Mouse (Mus musculus): ENCODE data around the gene Tbc1d22a. TPM values are rescaled to one million over a fixed set of nuclear protein-coding genes. Genes with fewer than 3 reads are reported as not detected.

Tbc1d22a gene
- total RNA-seq, 2 experiments from 2014 or later, result 17.9 to 19.3 TPM

DNA sequence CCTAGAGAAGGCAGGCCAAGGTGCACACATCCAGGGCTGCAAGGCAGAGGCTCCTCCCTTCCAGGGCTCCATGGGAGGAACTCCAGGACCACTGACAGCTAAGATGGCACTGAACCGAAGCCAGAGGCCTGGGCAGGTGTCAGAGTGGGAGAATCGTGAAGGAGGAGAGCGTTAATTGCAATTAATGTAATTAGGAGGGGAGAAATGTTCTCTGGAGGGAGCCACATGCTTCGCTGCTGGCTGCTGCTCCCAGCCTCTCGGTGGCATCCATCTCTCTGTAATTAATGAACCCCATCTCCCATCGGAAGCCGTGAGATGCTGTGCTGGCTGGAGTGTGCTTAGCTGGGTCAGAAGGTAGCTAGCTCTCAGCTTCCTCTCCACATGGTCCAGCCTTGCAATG lies 116.2 kb downstream of the Tbc1d22a start:
- intact Hi-C loops (cut with DNase I), result no loop called here
- no peak for DNase-seq

DNA sequence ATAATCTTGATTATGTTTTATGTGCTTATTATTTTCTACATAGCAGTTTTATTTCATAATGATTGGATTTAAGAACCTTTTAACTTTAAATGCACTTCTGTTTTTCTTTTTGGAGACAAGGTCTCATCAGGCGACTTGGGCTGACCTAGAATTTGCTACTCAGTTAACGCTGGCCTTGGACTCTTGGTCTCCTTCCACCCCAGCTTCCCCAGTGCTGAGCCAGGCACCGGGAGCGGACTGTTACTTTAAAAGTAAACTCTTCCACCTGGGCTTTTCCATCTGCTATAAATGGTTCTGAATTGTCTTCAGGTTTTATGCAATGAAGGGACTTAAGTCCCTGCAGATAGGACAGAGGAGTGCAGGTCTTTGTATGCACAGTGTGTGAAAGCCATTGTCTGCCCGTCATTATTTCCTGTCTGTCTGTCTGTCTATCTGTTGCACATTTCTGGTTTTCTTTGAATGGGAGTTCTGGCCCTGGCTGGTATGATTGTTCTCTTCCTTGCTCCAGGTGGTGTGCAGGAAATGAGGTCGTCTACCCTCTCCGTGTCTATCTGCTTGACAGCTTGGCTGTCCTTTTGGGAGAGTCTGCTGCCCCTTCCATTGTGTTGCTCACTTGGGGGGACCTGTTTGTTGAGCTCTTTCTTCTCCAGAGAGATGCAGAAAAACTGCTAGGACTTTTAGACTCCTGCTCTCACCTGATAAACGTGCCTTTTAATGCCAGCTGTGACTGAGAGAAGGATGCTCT lies 117.4 kb downstream of the Tbc1d22a start:
- no peak for DNase-seq
- intact Hi-C loops (cut with DNase I), result no loop called here

DNA sequence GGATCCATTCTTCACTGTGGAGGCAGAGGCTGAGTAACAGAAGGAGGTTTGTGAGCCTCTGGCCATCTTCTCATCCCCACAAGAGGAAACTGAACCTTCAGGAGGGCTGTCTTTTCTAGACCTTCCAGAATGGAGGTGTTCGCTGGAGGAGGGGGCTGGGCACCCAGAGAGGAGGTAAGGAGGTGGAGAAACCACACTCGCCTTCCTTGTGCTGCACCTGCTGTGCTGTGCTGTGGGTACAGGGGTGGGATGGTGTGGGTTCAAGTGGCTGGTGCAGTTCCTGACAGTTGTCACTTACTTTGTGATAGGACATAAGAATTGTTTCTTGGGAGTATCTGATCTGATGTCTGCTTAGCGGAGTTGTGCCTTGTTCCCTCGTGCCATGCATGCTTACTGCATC lies 118.9 kb downstream of the Tbc1d22a start:
- intact Hi-C loops (cut with DNase I), result no loop called here
- DNase-seq, result no peak

DNA sequence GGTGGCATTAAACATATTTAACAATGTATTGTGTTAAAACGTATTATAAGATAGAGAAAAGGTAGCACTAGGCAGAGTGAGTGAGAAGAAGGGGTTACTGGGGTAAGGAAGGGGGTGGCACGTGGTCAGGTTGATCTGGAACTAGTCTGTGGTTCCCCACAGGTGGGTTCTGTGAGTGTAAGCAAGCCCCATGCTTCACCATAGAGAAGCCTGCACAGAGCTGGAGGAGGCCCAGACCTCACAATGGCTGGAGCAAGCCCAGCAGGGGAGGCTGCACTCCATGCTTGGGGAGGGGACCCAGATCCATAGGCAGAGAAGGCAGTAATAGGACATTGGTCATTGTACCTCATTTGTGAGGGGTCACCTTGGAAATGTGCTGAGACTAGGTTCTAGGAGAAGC lies 119.3 kb downstream of the Tbc1d22a start:
- DNase-seq, result no peak
- intact Hi-C loops (cut with DNase I), result no loop called here

DNA sequence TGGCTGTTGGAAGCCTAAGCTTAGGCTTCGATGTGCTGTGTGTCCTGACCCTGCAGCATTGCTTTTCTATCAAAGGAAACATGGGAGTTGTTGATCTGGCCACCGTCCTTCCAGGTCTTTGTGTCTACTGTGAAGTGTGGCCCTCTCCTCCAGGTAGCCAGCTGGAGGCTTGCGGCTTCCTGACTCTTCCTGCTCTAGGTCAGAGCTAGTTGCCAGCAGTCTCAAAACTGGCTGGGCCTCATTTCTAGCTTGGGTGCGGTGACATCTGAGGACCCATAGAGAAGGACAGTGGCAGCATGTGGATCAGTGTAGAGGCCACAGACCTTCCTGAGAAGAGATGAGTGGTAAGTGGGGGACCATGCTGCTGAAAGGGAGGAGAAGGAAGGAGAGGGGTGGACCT lies 120.0 kb downstream of the Tbc1d22a start:
- no peak for DNase-seq
- intact Hi-C loops (cut with DNase I), result no loop called here

DNA sequence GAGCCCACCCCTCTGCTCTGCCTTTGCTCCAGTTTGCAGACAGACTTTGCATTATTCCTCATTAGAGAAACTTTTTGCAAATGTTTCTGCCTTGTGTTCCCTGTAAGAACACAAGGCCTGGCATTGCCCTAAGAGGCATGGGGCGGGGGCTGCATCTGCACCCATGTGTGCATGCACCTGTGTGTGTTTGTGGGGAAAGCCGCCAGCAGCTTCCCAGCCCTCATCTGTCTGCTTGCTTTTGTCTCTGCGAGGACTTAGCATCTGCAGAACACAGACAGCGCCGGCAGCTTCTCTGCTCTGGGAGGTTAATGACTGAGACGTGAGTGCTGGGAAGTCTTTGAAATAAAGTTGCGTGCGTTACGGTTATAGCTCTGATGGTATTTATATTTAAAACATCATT lies 120.5 kb downstream of the Tbc1d22a start:
- intact Hi-C loops (cut with DNase I), result no loop called here
- no peak for DNase-seq

DNA sequence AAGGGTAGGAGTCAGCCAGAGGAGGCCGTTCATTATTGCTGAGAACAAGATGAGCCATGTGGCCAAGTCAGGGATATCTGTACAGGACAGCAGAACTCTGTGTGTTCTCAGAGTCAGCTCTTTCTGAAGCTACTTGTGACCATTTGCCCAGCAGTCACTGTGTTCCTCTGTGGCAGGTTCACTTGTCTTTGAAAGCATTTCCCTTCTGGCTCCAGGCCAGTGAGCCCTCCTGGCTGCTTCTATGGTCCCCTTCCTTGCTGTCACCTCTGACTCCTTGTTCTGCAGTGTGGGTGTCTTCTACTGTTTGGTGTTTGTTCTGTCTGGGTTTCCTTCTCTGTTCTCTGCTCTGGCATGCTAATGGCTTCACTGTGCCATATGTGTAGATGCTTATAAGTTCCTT lies 121.5 kb downstream of the Tbc1d22a start:
- intact Hi-C loops (cut with DNase I), result no loop called here
- DNase-seq, result no peak

DNA sequence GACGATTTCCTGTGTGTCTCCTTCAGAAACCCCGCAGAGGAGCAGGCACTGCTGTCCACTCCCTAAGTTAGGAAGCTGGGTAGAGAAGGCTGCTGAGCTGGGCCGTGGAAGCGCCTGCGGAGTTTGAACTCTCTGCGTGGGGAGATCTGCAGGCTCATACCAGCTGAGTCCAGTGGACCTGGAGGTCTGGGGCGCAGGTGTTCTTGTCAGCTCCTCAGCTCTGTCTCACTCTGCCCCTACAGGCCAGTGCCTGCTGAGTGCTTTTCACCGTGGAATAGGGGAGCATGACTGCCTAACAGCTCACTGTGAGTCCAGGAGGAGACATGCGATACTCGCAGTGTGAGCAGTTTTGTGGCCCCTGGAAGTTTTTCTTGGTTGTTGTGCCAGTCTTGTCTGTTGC lies 123.5 kb downstream of the Tbc1d22a start:
- intact Hi-C loops (cut with DNase I), result no loop called here
- DNase-seq, result no peak

DNA sequence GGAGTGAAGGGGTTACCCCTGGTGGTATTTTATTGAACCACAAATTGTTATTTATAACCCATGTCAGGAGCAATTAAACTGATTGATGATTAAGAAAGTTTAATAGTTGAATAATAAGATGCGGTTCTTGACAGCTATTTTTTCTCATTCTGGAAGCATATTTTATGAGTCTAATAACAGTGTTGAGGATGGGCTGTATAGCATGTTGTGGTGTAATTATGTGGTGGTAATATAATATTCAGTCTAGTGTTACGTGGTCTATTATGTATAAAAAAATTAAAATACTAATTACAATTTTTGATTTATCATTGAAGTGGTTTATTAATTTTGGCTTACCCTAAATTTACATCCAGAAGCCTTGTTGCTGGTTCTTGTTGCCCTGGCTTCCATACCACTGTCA lies 125.5 kb downstream of the Tbc1d22a start:
- intact Hi-C loops (cut with DNase I), result no loop called here
- DNase-seq, result no peak

DNA sequence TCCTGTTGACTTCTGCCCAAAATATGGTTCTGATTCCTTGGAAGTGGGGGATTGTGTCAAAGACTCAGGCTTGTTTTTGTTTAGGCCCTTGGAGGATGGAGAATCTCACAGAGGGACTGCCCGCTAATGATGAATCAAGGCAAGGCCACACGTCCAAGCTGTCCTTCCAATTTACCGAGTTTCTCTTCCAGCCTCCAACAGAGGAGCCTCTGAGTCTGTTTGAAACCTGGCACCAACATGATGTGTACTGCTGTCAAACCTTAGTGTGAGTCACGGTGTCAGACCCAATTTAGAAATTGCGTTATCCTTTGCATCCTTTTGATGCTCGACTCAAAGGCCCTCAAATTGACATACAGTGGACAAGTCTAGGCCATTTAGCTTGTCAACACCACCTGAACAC lies 126.5 kb downstream of the Tbc1d22a start:
- intact Hi-C loops (cut with DNase I), result no loop called here

DNA sequence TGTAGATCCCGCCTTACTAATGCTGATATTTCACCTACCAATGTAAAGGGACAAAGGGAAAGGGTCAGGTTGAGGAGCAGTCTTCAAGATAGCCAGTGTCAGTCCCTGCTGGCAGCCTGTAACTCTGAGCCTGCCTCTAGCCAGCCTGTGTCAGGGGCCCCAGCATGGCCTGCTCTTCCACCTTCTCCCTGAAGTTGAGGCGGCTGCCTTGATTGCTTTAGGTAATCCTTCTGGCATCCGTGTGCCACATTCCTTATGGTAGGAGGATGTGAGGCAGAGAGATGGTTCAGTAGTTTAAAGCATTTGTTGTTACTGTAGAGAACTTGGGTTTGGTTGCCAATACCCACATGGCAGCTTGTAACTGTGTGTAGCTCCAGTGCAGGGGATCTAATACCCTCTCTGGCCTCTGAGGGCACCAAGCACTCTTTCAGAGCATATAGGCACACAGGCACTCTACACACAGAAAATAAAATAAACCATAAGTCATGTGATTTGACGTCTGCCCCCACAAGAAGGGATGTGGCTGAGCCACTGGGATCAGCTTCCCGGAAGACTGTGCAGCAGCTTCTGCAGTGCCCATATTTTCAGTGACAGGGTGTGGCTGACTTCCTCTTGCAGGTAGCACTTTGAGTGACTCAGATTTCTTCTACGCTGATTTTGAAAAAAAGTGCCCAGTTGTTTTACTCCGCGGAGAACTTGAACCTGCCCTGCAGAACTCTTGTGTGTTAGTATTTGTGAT lies 128.5 kb downstream of the Tbc1d22a start:
- DNase-seq, result no peak
- intact Hi-C loops (cut with DNase I), result no loop called here

More for the DNA sequence above, 126.5 kb downstream of the Tbc1d22a start:
- DNase-seq, result no peak

DNA sequence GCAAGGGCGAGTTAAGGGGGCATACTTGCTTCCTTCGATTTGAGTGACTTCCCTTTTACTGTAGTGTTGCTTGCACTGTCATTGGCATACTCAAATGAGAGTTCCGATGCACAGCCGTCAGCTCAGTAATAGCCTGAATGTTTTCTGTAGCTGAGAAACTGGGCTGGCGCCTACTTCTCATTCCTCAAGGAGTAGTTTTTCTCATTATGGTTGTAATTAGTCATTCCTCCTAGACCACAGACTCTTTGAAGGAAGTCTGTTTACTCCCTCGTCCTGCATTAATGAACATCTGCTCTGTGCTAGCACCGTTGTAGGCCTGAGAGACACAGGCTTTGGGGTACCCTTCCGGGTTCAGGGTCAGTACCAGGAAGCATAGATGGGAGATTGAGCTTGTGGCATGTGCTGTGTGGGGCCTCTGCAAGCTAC lies 130.7 kb downstream of the Tbc1d22a start:
- no peak for DNase-seq
- intact Hi-C loops (cut with DNase I), result no loop called here

DNA sequence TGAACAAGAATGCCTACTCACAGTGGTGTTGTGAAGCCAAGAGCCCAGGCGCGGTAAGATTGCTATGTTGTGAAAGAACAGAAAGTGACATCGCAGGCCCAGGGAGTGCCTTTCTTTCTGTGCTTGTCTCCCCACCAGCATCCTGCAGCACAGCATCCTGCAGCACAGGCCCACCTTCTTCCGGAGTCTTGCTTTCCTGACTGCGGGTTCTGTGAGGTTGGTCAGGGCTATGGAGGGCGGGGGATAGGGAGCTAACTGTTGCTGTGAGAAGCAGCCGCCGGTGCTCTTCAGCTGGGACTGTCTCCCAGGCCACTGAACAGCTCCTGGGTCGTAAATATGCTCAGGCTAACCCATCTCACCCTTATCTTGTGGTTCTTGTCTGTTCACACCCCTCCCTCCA lies 131.6 kb downstream of the Tbc1d22a start:
- no peak for DNase-seq
- intact Hi-C loops (cut with DNase I), result no loop called here

DNA sequence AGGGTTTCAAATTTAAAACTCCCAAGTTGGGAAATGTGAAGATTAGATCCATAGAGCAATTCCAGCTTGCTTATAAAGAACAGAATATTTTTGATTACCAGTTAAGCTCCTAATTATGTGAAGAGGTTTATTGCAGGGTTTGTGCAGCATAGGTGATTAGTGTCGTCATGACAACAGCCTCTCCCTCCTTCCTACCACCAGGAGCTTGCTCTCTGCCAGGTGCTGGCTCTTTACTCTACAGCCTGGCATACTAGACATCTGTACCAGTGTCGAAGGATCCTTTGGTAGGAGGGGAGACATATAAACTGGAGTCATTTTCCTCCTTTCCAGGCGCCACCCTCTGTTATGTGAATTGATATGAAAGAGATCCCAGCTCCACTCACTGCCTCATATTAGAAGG lies 132.3 kb downstream of the Tbc1d22a start:
- intact Hi-C loops (cut with DNase I), result no loop called here
- DNase-seq, result no peak

DNA sequence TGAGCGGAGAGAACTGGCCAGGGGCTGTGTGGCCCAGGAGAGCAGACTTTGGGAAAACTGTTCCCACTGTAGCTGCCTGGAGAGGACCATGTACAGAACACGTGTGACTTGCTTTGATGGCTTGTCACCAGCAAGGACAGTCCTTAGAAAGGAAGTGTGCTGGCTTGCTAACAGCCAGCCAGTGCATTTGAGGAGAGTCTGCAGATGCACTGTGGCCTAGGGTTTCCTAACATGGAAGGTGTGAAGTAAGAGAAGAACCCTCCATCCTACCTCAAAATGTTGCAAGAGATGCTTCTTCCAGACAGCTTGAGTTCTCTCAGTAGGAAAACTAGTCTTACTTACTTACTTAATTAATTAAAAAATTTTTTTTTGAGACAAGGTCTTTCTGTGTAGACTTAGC lies 140.7 kb downstream of the Tbc1d22a start:
- intact Hi-C loops (cut with DNase I), result no loop called here
- no peak for DNase-seq

DNA sequence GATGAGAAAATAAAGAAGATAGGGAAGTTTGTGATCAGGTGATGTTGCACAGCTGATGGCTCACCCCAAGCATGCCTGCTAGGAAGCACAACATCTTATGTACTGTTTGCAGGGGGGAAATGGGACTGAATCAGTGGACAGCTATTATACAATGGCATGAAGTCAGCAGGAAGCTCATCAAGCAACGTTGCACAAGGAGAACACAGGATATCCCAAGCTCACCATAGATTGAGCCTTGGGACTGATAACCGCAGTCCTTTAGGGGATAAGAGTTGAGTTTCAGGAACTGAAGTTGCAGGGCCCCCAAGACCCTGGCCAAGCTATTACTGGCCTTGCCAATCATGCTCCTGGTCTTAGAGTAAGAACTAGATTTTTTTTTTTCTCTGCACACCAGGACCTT lies 141.6 kb downstream of the Tbc1d22a start:
- intact Hi-C loops (cut with DNase I), result no loop called here
- no peak for DNase-seq

DNA sequence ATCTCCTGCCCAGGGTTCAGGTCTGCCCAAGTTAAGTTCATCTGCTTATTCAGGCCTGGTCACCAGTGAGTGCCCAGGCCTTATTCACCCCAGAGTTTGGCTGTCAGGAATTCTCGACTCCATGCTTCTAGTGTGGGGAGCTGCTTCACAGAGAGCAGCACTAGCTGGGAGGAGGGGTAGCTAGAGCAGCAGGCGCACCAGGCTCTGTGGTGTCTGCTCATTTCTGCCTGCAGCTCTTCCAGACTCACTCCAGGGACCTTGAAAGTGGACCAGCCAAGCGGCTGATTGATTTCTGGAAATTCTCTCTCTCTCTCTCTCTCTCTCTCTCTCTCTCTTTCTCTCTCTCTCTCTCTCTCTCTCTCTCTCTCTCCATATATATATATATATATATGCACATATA lies 146.1 kb downstream of the Tbc1d22a start:
- no peak for DNase-seq
- intact Hi-C loops (cut with DNase I), result no loop called here

DNA sequence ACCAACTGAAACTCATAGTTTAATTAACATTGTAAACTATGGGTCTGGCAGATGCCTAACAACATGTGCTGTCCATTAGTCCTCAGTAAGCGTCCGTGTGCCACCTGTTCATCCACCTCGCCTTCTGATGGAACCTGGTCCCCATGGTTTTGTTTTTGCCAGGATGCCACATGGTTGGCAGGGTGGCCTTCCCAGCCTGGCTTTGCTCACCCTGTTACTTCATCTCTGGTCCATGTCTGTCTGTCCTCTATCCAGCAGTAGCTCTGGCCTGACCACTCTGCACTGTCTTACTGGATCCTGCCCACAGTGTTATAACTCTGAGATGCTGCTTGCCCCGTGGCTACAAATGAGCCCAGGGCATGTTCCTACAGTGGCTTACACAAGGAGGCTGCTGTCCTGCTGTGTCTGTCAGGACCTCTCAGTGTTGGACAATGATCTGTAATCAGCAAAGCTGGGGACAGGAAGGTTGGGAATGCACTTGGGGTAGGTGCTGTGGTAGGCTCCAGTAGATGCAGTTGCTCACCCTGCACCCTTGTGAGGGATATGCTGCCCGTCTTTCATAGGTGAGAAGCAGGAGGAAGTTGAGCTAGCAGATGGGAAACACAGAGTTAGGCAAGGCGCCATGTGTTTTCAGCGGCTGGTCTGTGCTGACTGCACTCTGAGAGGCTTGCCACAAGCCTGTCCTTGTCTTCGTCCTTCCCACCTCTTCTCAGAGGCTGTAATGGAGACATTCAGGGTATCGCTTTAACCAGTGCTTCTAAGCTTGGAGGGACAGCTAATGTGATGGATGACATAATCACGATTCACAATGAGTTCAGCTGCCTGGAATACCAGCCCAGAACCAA lies 148.3 kb downstream of the Tbc1d22a start:
- DNase-seq, result peak; percentile 62
- intact Hi-C loops (cut with DNase I), result no loop called here

DNA sequence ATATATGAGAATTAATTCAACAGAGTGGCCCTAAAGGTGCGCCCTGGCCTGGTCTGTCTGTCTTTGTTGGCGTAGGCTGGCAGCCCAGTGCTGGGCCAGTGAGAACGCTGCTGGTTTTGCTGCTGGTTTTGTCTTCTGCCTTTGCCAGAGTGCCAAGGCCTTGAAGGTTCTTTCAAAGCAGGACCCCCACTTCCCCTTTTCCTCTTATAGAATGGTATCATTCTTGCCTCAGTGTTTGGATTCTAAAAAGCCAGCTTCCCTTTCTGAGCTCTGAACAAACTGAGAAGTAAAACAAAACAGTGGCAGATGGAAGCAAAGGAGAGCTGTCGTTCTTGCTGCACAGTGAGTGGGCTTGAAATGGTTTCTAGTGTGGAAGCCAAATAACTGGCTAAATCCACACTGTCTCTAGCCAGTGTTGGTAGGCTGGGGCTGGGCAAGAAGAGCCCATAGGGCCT lies 149.6 kb downstream of the Tbc1d22a start:
- intact Hi-C loops (cut with DNase I), result no loop called here
- no peak for DNase-seq

DNA sequence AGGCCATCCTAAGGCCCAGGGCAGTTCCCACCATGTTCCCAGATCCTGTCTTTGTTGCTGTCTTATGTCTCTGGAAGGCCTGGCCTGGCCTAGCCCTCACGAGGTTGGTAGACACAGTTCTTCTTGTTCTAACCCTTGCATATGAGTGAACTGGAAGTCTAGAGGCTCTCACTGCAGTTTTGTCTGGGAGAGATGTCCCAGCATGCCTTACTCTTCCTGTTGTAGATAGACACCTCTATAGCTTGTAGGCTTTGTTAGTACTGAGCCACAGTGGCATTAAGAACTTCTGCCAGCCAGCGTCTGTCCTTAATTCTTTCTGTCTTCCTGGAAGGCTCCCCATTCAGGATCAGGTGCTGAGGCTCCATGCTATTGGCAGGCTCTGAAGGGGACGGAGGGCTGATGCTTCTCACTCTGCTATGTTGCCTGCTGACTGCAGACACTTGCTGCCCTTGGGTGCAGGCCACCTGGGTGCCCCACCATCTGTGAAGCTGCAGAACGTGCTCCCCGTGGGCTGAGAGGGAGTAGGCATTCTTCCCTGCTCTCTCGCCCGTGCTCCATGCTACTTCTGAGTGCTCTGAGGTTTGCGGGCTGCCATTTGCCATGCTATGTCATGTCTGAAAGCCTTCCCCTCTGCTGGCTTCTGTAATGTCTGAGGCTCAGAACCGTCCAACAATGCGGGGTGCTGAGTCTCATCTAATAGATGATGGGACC lies 150.8 kb downstream of the Tbc1d22a start:
- intact Hi-C loops (cut with DNase I), result no loop called here
- DNase-seq, result peak; percentile 34

DNA sequence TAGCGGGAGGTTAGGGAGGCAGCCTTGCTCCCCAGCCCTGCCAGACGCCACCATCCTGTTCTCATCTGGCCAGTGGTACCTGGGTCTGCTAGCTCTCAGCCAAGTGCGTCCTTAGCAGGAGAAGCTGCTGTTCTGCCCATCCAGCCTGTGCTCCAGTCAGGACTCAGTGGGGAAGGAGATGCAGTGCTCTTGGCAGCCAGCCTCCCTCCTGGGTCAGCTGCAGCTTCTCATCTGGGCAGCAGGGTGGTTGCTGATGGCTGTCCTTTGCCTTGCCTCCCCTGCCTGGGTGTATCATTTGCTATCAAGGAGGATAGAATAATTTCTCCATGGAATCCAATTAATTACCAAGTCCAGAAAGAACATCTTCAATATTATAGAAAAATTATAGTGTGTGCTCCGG lies 152.5 kb downstream of the Tbc1d22a start:
- DNase-seq, result peak; percentile 61
- intact Hi-C loops (cut with DNase I), result no loop called here

Measured in left cerebral cortex, postnatal 4 days (tissue).